Mouse (Mus musculus) hindbrain, embryonic 13.5 days (tissue): ENCODE results near the gene Gfra4. TPM values are rescaled to one million over a fixed set of nuclear protein-coding genes. Genes with fewer than 3 reads are reported as not detected.

Experiments
- ATAC-seq: fragments of 200-750 bp; cut with Nextera tagmentation; 2 replicates; pipeline ENCODE4 v1.8.0; 2017; ENCODE audit warnings: moderate TSS enrichment; ENCODE audit not compliant: low FRiP score
- H3K27ac ChIP-seq: fragments of 300-500 bp; sonication (generic); 2 replicates; pipeline ENCODE4 v1.5.1; 2015; ENCODE audit warnings: inconsistent platforms, mild to moderate bottlenecking, moderate library complexity
- H3K27me3 ChIP-seq: fragments of 300-500 bp; sonication (generic); 2 replicates; pipeline ENCODE4 v1.6.1; 2015; ENCODE audit warnings: mild to moderate bottlenecking, inconsistent platforms
- H3K36me3 ChIP-seq: fragments of 300-500 bp; sonication (generic); 2 replicates; pipeline ENCODE4 v1.6.1; 2015; ENCODE audit warnings: mild to moderate bottlenecking, inconsistent platforms
- H3K4me1 ChIP-seq: fragments of 300-500 bp; sonication (generic); replicated peaks from 2 replicates; pipeline ENCODE4 v1.6.1; 2015; ENCODE audit warnings: inconsistent platforms
- H3K4me2 ChIP-seq: fragments of 300-500 bp; sonication (generic); 2 replicates; pipeline ENCODE4 v1.6.1; 2015; ENCODE audit warnings: inconsistent platforms, mild to moderate bottlenecking, moderate library complexity
- H3K4me3 ChIP-seq: fragments of 300-500 bp; sonication (generic); 2 replicates; pipeline ENCODE4 v1.5.1; 2015; ENCODE audit warnings: mild to moderate bottlenecking, inconsistent platforms
- H3K9ac ChIP-seq: fragments of 300-500 bp; sonication (generic); 2 replicates; pipeline ENCODE4 v1.6.1; 2015; ENCODE audit warnings: mild to moderate bottlenecking, inconsistent platforms
- H3K9me3 ChIP-seq: fragments of 300-500 bp; sonication (generic); 2 replicates; pipeline ENCODE4 v1.6.1; 2016; ENCODE audit warnings: inconsistent platforms
- WGBS: fragments of 180-500 bp; shearing (Covaris S2); methylation state at CpG from one replicate; pipeline ENCODE4 v1.1.7; 2015; 5-methylcytosine and 5-hydroxymethylcytosine counted together
- microRNA-seq: library from miRNA; unstranded; fragments of <30 nt; microRNA quantifications from one replicate; pipeline ENCODE4, GENCODE M21; 2016
- polyA plus RNA-seq: library from polyadenylated mRNA; unstranded; fragments of >200 nt; fragmentation: Nextera tagmentation; extraction: Ambion mirVana; gene quantifications from 2 replicates; pipeline ENCODE4 v1.2.1, GENCODE M21; 2015

Gene Gfra4
- polyA plus RNA-seq, 1 experiment from 2014 or later = 26.7 TPM

DNA sequence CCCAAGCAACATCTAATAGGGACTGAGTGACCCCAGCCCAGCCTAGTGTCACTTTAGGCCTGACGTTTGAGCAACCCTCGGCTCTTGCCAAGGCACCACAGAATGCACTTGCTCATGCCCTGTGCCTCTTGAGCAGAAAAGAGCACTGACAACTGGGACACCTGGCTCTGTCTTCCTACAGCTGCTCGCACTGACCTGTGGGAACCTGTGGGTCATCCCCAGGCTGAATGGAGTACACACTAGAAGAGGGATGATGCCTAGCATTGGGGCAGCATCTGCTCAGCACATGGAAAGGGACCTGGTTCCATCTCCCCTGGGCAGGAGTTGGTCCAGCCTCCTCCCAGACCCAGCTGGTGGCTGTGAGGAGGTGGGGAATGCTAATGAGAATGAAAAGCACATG lies 15.9 kb downstream of the Gfra4 start:
- Histone ChIP-seq H3K36me3 (peaks cover 63% of the 10 kb centered on the region), H3K27ac (no peak overlapping the region), H3K4me3 (no peak overlapping the region), H3K4me2 (no peak overlapping the region), H3K9ac (no peak overlapping the region), H3K27me3 (no peaks in the 10 kb centered on the region), H3K4me1 (no peaks in the 10 kb centered on the region), H3K9me3 (no peaks in the 10 kb centered on the region)
- WGBS = 88% methylated on average over 3 of the region's 3 CpGs
- no peak for ATAC-seq

DNA sequence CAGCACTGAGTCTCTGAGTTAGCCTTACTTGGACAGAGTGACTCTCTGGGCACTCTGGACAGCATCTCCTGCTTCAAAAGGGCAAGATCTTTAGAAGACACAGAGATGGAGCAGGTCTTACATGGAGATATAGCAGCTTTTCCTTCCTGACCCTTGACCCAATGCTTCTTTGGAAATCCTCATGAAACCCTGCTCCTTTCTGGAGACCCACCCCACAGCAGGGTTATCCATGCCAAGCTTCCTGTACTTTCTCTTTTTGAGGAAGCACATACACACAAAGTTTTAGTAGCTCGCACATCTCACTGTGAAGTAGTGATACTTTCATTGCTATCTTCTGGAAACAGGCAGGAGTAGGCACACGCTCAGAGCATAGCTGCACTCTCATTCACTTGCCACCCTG lies 17.7 kb downstream of the Gfra4 start:
- Histone ChIP-seq H3K4me3 (no peak overlapping the region), H3K9me3 (no peaks in the 10 kb centered on the region), H3K4me2 (no peak overlapping the region), H3K27me3 (no peaks in the 10 kb centered on the region), H3K27ac (no peak overlapping the region), H3K36me3 (peaks cover 74% of the 10 kb centered on the region), H3K9ac (no peak overlapping the region), H3K4me1 (no peaks in the 10 kb centered on the region)
- no peak for ATAC-seq
- 95% methylated on average over 2 of the region's 2 CpGs for WGBS

DNA sequence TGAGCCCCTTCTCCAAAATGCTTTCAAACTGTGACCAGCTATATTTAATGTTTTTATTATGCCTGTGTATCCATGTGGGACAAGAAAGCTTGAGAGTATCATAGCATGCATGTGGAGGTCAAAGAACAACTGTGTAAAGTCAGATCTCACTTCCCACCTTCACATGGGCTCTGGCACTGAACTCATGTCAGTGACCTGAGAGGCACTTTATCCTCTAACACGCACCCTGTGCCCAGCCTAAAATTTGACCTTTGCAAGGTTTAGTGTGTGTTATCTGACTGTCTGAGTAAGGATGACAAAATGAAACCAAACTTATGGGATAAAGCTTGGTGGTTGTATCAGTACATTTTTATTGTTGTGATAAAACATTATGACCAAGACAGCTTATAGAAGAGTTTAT lies 32.3 kb downstream of the Gfra4 start:
- H3K9ac ChIP-seq = no peak overlapping the region
- H3K27me3 ChIP-seq = no peaks in the 10 kb centered on the region
- H3K4me2 ChIP-seq = no peak overlapping the region
- H3K9me3 ChIP-seq = no peaks in the 10 kb centered on the region
- no peaks in the 10 kb centered on the region for H3K4me1 ChIP-seq
- no peak overlapping the region for H3K27ac ChIP-seq
- ATAC-seq = no peak
- H3K36me3 ChIP-seq = peaks cover 65% of the 10 kb centered on the region
- H3K4me3 ChIP-seq = no peak overlapping the region
- WGBS = 89% methylated on average over 1 of the region's 1 CpGs

DNA sequence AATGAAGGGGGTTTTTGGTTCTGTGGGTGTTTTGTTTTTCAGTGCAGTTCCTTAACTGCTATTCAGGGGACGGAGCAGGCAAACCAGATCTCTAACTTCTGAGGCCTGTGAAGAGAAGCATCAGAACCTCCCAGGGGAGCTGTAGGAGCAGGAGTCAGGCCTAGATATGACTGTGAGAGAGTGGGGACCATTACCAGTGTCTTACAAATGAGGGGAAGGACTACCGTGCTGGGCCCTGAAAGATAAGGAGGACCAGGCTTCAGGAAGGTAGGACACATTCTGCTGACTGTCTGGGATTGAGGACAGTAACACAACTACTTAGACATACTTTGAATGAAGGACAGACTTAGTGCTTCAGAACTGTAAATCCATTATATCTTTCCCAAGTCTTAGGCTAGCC lies 33.8 kb downstream of the Gfra4 start:
- H3K4me1 ChIP-seq = no peaks in the 10 kb centered on the region
- WGBS = 92% methylated on average over 2 of the region's 2 CpGs
- no peak for ATAC-seq
- H3K27me3 ChIP-seq = no peaks in the 10 kb centered on the region
- H3K9ac ChIP-seq = no peak overlapping the region
- no peaks in the 10 kb centered on the region for H3K9me3 ChIP-seq
- no peak overlapping the region for H3K4me2 ChIP-seq
- peaks cover 65% of the 10 kb centered on the region for H3K36me3 ChIP-seq
- H3K27ac ChIP-seq = no peak overlapping the region
- H3K4me3 ChIP-seq = no peak overlapping the region

DNA sequence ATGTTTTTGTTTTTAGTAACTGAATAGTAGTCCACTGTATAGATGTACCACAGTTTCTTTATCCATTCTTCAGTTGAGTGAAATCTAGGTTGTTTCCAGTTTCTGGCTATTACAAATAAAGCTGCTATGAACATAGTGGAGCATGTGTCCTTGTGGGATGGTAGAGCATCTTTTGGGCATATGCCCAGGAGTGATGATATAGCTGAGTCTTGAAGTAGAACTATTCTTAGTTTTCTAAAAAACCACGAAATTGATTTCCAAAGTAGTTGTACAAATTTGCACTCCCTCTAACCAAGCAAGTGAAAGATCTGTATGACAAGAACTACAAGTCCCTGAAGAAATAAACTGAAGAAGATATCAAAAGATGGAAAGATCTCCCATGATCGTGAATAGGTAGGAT lies 50.1 kb downstream of the Gfra4 start:
- Histone ChIP-seq H3K27me3 (no peaks in the 10 kb centered on the region), H3K4me1 (no peaks in the 10 kb centered on the region), H3K27ac (no peak overlapping the region), H3K36me3 (peaks cover 22% of the 10 kb centered on the region), H3K9ac (no peak overlapping the region), H3K4me2 (no peak overlapping the region), H3K9me3 (no peaks in the 10 kb centered on the region), H3K4me3 (no peak overlapping the region)
- 95% methylated on average over 2 of the region's 2 CpGs for whole genome bisulfite sequencing
- ATAC-seq = no peak

Small RNA genes within 50 kb of the gene (microRNA-seq; reads per million reads assigned to microRNA genes)
- not detected for gene Mir6973b

Other genes with a start within 250 kb of the Gfra4 start
- gene 4930402H24Rik, start 136.7 kb downstream of the Gfra4 start, polyA plus RNA-seq = 96.1 and 104 TPM in 2 replicates
- 12.0 and 12.1 TPM in 2 replicates for gene Atrn, start 136.6 kb downstream of the Gfra4 start, polyA plus RNA-seq
- 0.70 and 0.91 TPM in 2 replicates for gene Adam33, start 20.7 kb upstream of the Gfra4 start, polyA plus RNA-seq
- 0.18 and 0.23 TPM in 2 replicates for gene Siglec1, start 43.7 kb upstream of the Gfra4 start, polyA plus RNA-seq
- 3.9 and 4.6 TPM in 2 replicates for gene Hspa12b, start 84.2 kb upstream of the Gfra4 start, polyA plus RNA-seq
- not detected in 2 replicates for gene Gm11037, start 90.4 kb upstream of the Gfra4 start, polyA plus RNA-seq
- 94.3 and 94.6 TPM in 2 replicates for gene 1700037H04Rik, start 117.0 kb upstream of the Gfra4 start, polyA plus RNA-seq
- 13.3 and 13.4 TPM in 2 replicates for gene Cenpb, start 137.0 kb upstream of the Gfra4 start, polyA plus RNA-seq
- gene Cdc25b, start 143.9 kb upstream of the Gfra4 start, polyA plus RNA-seq = 34.1 and 41.8 TPM in 2 replicates
- gene Spef1, start 144.2 kb upstream of the Gfra4 start, polyA plus RNA-seq = 8.7 and 9.9 TPM in 2 replicates
- 31.0 and 35.8 TPM in 2 replicates for gene Ap5s1, start 164.0 kb upstream of the Gfra4 start, polyA plus RNA-seq
- 6.7 and 6.9 TPM in 2 replicates for gene Mavs, start 191.0 kb upstream of the Gfra4 start, polyA plus RNA-seq
- gene Pank2, start 219.4 kb upstream of the Gfra4 start, polyA plus RNA-seq = 28.4 and 30.9 TPM in 2 replicates